Comparison of ENCODE assay signal across 18 mouse cellular contexts in genomic region chr5:5705019-5705418, GRCm38 (mm10). TPM values are rescaled to one million over a fixed set of nuclear protein-coding genes. Genes with fewer than 3 reads are reported as not detected.
"Had no signal": no experiment of that assay in that cellular context is flagged by ENCODE, and none has a peak within 500 bp of the region (broad histone marks: within the 10 kb centered on the region; RNA-seq: fewer than 3 reads in every experiment).

No protein-coding gene starts in this region.

- H3K4me3 ChIP-seq: intestine, embryonic 15.5 days; left cerebral cortex, adult 2 months; liver, embryonic 13.5 days; midbrain, embryonic 13.5 days; neural tube, embryonic 12.5 days; neural tube, embryonic 15.5 days had no signal

- H3K4me1 ChIP-seq: liver, embryonic 13.5 days; midbrain, embryonic 13.5 days; neural tube, embryonic 12.5 days had no signal

- H3K36me3 ChIP-seq: intestine, embryonic 15.5 days; liver, embryonic 13.5 days; midbrain, embryonic 13.5 days; neural tube, embryonic 12.5 days; neural tube, embryonic 15.5 days had no signal

- H3K27me3 ChIP-seq: intestine, embryonic 15.5 days; liver, embryonic 13.5 days; midbrain, embryonic 13.5 days; neural tube, embryonic 12.5 days; neural tube, embryonic 15.5 days had no signal

- DNase-seq: kidney, postnatal 25 days; layer of hippocampus, postnatal 36 days; liver, embryonic 13.5 days; lung, adult 2 months; lung, postnatal 14 days; lung, postnatal 4 days; right cerebral cortex, adult 18-20 months; right cerebral cortex, postnatal 14 days; right cerebral cortex, postnatal 4 days; thymus, adult 2 months; thymus, postnatal 14 days; thymus, postnatal 4 days had no signal

- H3K9me3 ChIP-seq: intestine, embryonic 15.5 days; liver, embryonic 13.5 days; midbrain, embryonic 13.5 days; neural tube, embryonic 12.5 days; neural tube, embryonic 15.5 days had no signal

- H3K27ac ChIP-seq: intestine, embryonic 15.5 days; left cerebral cortex, adult 2 months; liver, embryonic 13.5 days; midbrain, embryonic 13.5 days; neural tube, embryonic 12.5 days; neural tube, embryonic 15.5 days; stomach, postnatal 0 days had no signal

- ATAC-seq: intestine, embryonic 15.5 days; midbrain, embryonic 13.5 days had no signal

- H3K4me2 ChIP-seq: intestine, embryonic 15.5 days; liver, embryonic 13.5 days; midbrain, embryonic 13.5 days; neural tube, embryonic 12.5 days; neural tube, embryonic 15.5 days had no signal

- H3K9ac ChIP-seq: intestine, embryonic 15.5 days; liver, embryonic 13.5 days; midbrain, embryonic 13.5 days; neural tube, embryonic 12.5 days; neural tube, embryonic 15.5 days had no signal

RNA-seq across cellular contexts. Expression of gene Steap1, which starts 44.1 kb away (rescaled TPM):
- polyA plus RNA-seq: thymus, adult 2 months had no signal
